Mouse (Mus musculus): ENCODE measurements around the gene Sapcd1. TPM values are rescaled to one million over a fixed set of nuclear protein-coding genes. Genes with fewer than 3 reads are reported as not detected.

Sapcd1 gene
- polyA plus RNA-seq, 1 experiment from 2014 or later, result 21.5 TPM

- H3K27ac ChIP-seq (replicated peaks), result peak overlapping the region; percentile 74
- WGBS, result 59% methylated on average over 5 of the region's 5 CpGs
- peak overlapping the region; percentile 12; the same call in 1 of the 2 replicates for H3K4me3 ChIP-seq (replicated peaks)
- no peaks in the 10 kb centered on the region for H3K27me3 ChIP-seq
- H3K9ac ChIP-seq, result 0 out of 2 replicates have a peak overlapping the region, but pooled peaks have one; percentile 2
- ATAC-seq (ENCODE audit: insufficient number of reproducible peaks, low FRiP score, low TSS enrichment, low read depth), result no peak
- no peaks in the 10 kb centered on the region for H3K36me3 ChIP-seq
- peaks cover 56% of the 10 kb centered on the region for H3K4me1 ChIP-seq
- no peaks in the 10 kb centered on the region for H3K9me3 ChIP-seq (replicated peaks)
- H3K4me2 ChIP-seq (replicated peaks), result peak overlapping the region; percentile 33
Measured at GRCm38 (mm10) chr17:35026206-35026605, 1.6 kb downstream of the Sapcd1 start.

- Histone ChIP-seq H3K4me2 (replicated peaks) (no peak overlapping the region), H3K4me1 (peaks cover 58% of the 10 kb centered on the region), H3K36me3 (no peaks in the 10 kb centered on the region), H3K27me3 (no peaks in the 10 kb centered on the region), H3K9me3 (replicated peaks) (no peaks in the 10 kb centered on the region), H3K4me3 (replicated peaks) (no peak overlapping the region), H3K9ac (no peak overlapping the region), H3K27ac (replicated peaks) (no peak overlapping the region)
- ATAC-seq (ENCODE audit: insufficient number of reproducible peaks, low FRiP score, low TSS enrichment, low read depth), result no peak
- 61% methylated on average over 10 of the region's 10 CpGs for WGBS
Measured at GRCm38 (mm10) chr17:35024691-35025488, 2.9 kb downstream of the Sapcd1 start.

GRCm38 (mm10) chr17:35024261-35024660 lies 3.6 kb downstream of the Sapcd1 start:
- Histone ChIP-seq H3K4me2 (replicated peaks) (no peak overlapping the region), H3K4me1 (peaks cover 53% of the 10 kb centered on the region), H3K27me3 (no peaks in the 10 kb centered on the region), H3K36me3 (no peaks in the 10 kb centered on the region), H3K27ac (replicated peaks) (no peak overlapping the region), H3K9me3 (replicated peaks) (no peaks in the 10 kb centered on the region), H3K9ac (no peak overlapping the region), H3K4me3 (replicated peaks) (no peak overlapping the region)
- 66% methylated on average over 13 of the region's 13 CpGs for WGBS
- ATAC-seq (ENCODE audit: insufficient number of reproducible peaks, low FRiP score, low TSS enrichment, low read depth), result no peak

GRCm38 (mm10) chr17:35023756-35024155 lies 4.1 kb downstream of the Sapcd1 start:
- Histone ChIP-seq H3K9ac (no peak overlapping the region), H3K9me3 (replicated peaks) (no peaks in the 10 kb centered on the region), H3K27me3 (no peaks in the 10 kb centered on the region), H3K27ac (replicated peaks) (no peak overlapping the region), H3K4me1 (peaks cover 48% of the 10 kb centered on the region), H3K4me2 (replicated peaks) (no peak overlapping the region), H3K36me3 (no peaks in the 10 kb centered on the region), H3K4me3 (replicated peaks) (no peak overlapping the region)
- 63% methylated on average over 4 of the region's 4 CpGs for WGBS
- ATAC-seq (ENCODE audit: insufficient number of reproducible peaks, low FRiP score, low TSS enrichment, low read depth), result no peak

- Histone ChIP-seq H3K4me2 (replicated peaks) (no peak overlapping the region), H3K4me1 (peaks cover 42% of the 10 kb centered on the region), H3K9me3 (replicated peaks) (no peaks in the 10 kb centered on the region), H3K36me3 (no peaks in the 10 kb centered on the region), H3K27ac (replicated peaks) (no peak overlapping the region), H3K4me3 (replicated peaks) (no peak overlapping the region), H3K27me3 (no peaks in the 10 kb centered on the region), H3K9ac (no peak overlapping the region)
- no peak for ATAC-seq (ENCODE audit: insufficient number of reproducible peaks, low FRiP score, low TSS enrichment, low read depth)
- WGBS, result 87% methylated on average over 5 of the region's 5 CpGs
Measured at GRCm38 (mm10) chr17:35023221-35023620, 4.6 kb downstream of the Sapcd1 start.

GRCm38 (mm10) chr17:35022541-35023060 lies 5.2 kb downstream of the Sapcd1 start:
- no peaks in the 10 kb centered on the region for H3K27me3 ChIP-seq
- H3K27ac ChIP-seq (replicated peaks), result no peak overlapping the region
- no peaks in the 10 kb centered on the region for H3K9me3 ChIP-seq (replicated peaks)
- no peak overlapping the region for H3K4me3 ChIP-seq (replicated peaks)
- WGBS, result 91% methylated on average over 8 of the region's 8 CpGs
- ATAC-seq (ENCODE audit: insufficient number of reproducible peaks, low FRiP score, low TSS enrichment, low read depth), result no peak
- no peak overlapping the region for H3K9ac ChIP-seq
- no peak overlapping the region for H3K4me2 ChIP-seq (replicated peaks)
- H3K4me1 ChIP-seq, result peaks cover 37% of the 10 kb centered on the region
- no peaks in the 10 kb centered on the region for H3K36me3 ChIP-seq

- ATAC-seq (ENCODE audit: insufficient number of reproducible peaks, low FRiP score, low TSS enrichment, low read depth), result no peak
- Histone ChIP-seq H3K9me3 (replicated peaks) (no peaks in the 10 kb centered on the region), H3K27me3 (no peaks in the 10 kb centered on the region), H3K9ac (no peak overlapping the region), H3K4me3 (replicated peaks) (no peak overlapping the region), H3K27ac (replicated peaks) (no peak overlapping the region), H3K4me2 (replicated peaks) (no peak overlapping the region), H3K36me3 (0 out of 2 replicates have a peak, but pooled peaks cover 1% of the 10 kb centered on the region), H3K4me1 (peaks cover 31% of the 10 kb centered on the region)
- WGBS, result 54% methylated on average over 6 of the region's 6 CpGs
Measured at GRCm38 (mm10) chr17:35021842-35022477, 5.9 kb downstream of the Sapcd1 start.

- H3K4me3 ChIP-seq (replicated peaks), result 0 out of 2 replicates have a peak overlapping the region, but pooled peaks have one; percentile 2
- WGBS, result 8% methylated on average over 17 of the region's 17 CpGs
- H3K9me3 ChIP-seq (replicated peaks), result no peaks in the 10 kb centered on the region
- H3K27me3 ChIP-seq, result no peaks in the 10 kb centered on the region
- no peak overlapping the region for H3K27ac ChIP-seq (replicated peaks)
- peak; percentile 26; the same call in 1 of the 2 replicates for ATAC-seq (ENCODE audit: insufficient number of reproducible peaks, low FRiP score, low TSS enrichment, low read depth)
- peaks cover 32% of the 10 kb centered on the region for H3K4me1 ChIP-seq
- peak overlapping the region; percentile 28; the same call in 1 of the 2 replicates for H3K4me2 ChIP-seq (replicated peaks)
- peaks cover 6% of the 10 kb centered on the region; the same call in 1 of the 2 replicates for H3K36me3 ChIP-seq
- H3K9ac ChIP-seq, result no peak overlapping the region
Measured at GRCm38 (mm10) chr17:35021163-35021808, 6.5 kb downstream of the Sapcd1 start.

- Histone ChIP-seq H3K27ac (replicated peaks) (no peak overlapping the region), H3K4me1 (peaks cover 30% of the 10 kb centered on the region), H3K9ac (no peak overlapping the region), H3K4me3 (replicated peaks) (no peak overlapping the region), H3K4me2 (replicated peaks) (no peak overlapping the region), H3K9me3 (replicated peaks) (no peaks in the 10 kb centered on the region), H3K36me3 (peaks cover 13% of the 10 kb centered on the region), H3K27me3 (no peaks in the 10 kb centered on the region)
- 80% methylated on average over 8 of the region's 8 CpGs for WGBS
- ATAC-seq (ENCODE audit: insufficient number of reproducible peaks, low FRiP score, low TSS enrichment, low read depth), result no peak
Measured at GRCm38 (mm10) chr17:35020551-35020950, 7.3 kb downstream of the Sapcd1 start.

- Histone ChIP-seq H3K9me3 (replicated peaks) (no peaks in the 10 kb centered on the region), H3K9ac (no peak overlapping the region), H3K4me3 (replicated peaks) (no peak overlapping the region), H3K27me3 (no peaks in the 10 kb centered on the region), H3K4me1 (peaks cover 26% of the 10 kb centered on the region), H3K27ac (replicated peaks) (no peak overlapping the region), H3K4me2 (replicated peaks) (no peak overlapping the region), H3K36me3 (peaks cover 20% of the 10 kb centered on the region)
- WGBS, result 74% methylated on average over 11 of the region's 11 CpGs
- ATAC-seq (ENCODE audit: insufficient number of reproducible peaks, low FRiP score, low TSS enrichment, low read depth), result no peak
Measured at GRCm38 (mm10) chr17:35019894-35020293, 7.9 kb downstream of the Sapcd1 start.

- 63% methylated on average over 3 of the region's 3 CpGs for WGBS
- H3K27ac ChIP-seq (replicated peaks), result no peak overlapping the region
- no peaks in the 10 kb centered on the region for H3K9me3 ChIP-seq (replicated peaks)
- H3K9ac ChIP-seq, result no peak overlapping the region
- H3K4me1 ChIP-seq, result peaks cover 20% of the 10 kb centered on the region
- no peaks in the 10 kb centered on the region for H3K27me3 ChIP-seq
- peaks cover 37% of the 10 kb centered on the region for H3K36me3 ChIP-seq
- no peak overlapping the region for H3K4me2 ChIP-seq (replicated peaks)
- no peak for ATAC-seq (ENCODE audit: insufficient number of reproducible peaks, low FRiP score, low TSS enrichment, low read depth)
- H3K4me3 ChIP-seq (replicated peaks), result no peak overlapping the region
Measured at GRCm38 (mm10) chr17:35018171-35018570, 9.6 kb downstream of the Sapcd1 start.

Measured in embryonic facial prominence, embryonic 15.5 days (tissue).